Mouse (Mus musculus) intestine, postnatal 0 days (tissue): ENCODE measurements around the gene Krt90. TPM values are rescaled to one million over a fixed set of nuclear protein-coding genes. Genes with fewer than 3 reads are reported as not detected.

Experiments used
- ATAC-seq: fragments of 200-750 bp; cut with Nextera tagmentation; 2 replicates; pipeline ENCODE4 v1.8.0; 2017; ENCODE audit warnings: mild to moderate bottlenecking, moderate TSS enrichment, moderate library complexity
- H3K27ac ChIP-seq: fragments of 300-500 bp; sonication (generic); 2 replicates; pipeline ENCODE4 v1.5.1; 2014; ENCODE audit warnings: mild to moderate bottlenecking, low read depth, low read length, moderate library complexity
- H3K27me3 ChIP-seq: fragments of 300-500 bp; sonication (generic); replicated peaks from 2 replicates; pipeline ENCODE4 v1.6.1; 2014; ENCODE audit warnings: low read length, mixed read lengths; ENCODE audit not compliant: control insufficient read depth, insufficient read depth
- H3K36me3 ChIP-seq: fragments of 300-500 bp; sonication (generic); 2 replicates; pipeline ENCODE4 v1.6.1; 2014; ENCODE audit warnings: mild to moderate bottlenecking, moderate library complexity; ENCODE audit not compliant: control insufficient read depth, insufficient read depth
- H3K4me1 ChIP-seq: fragments of 300-500 bp; sonication (generic); replicated peaks from 2 replicates; pipeline ENCODE4 v1.6.1; 2014; ENCODE audit warnings: antibody characterized with exemption, low read length, mixed read lengths; ENCODE audit not compliant: control insufficient read depth, insufficient read depth
- H3K4me2 ChIP-seq: fragments of 300-500 bp; sonication (generic); replicated peaks from 2 replicates; pipeline ENCODE4 v1.6.1; 2014; ENCODE audit warnings: low read depth, mild to moderate bottlenecking, moderate library complexity
- H3K4me3 ChIP-seq: fragments of 300-500 bp; sonication (generic); 2 replicates; pipeline ENCODE4 v1.5.1; 2014; ENCODE audit warnings: low read depth, low read length
- H3K9ac ChIP-seq: fragments of 300-500 bp; sonication (generic); 2 replicates; pipeline ENCODE4 v1.6.1; 2014; ENCODE audit warnings: mild to moderate bottlenecking, low read depth, low read length
- H3K9me3 ChIP-seq: fragments of 300-500 bp; sonication (generic); 2 replicates; pipeline ENCODE4 v1.6.1; 2016; ENCODE audit warnings: mixed run types; ENCODE audit not compliant: control insufficient read depth
- CTCF ChIP-seq: sonication (generic); IDR thresholded peaks from 2 replicates; pipeline ENCODE4 v1.5.1; 2016; ENCODE audit warnings: low read depth, mild to moderate bottlenecking, control low read depth, antibody characterized with exemption, moderate library complexity
- WGBS: fragments of 180-500 bp; shearing (Covaris S2); extraction: QIAGEN DNeasy Blood & Tissue Kit; methylation state at CpG from one replicate; pipeline ENCODE4 v1.1.7; 2014; 5-methylcytosine and 5-hydroxymethylcytosine counted together
- polyA plus RNA-seq: library from polyadenylated mRNA; unstranded; fragments of >200 nt; fragmentation: Nextera tagmentation; extraction: Ambion mirVana; gene quantifications from 2 replicates; pipeline ENCODE4 v1.2.1, GENCODE M21; 2015

Gene Krt90
- polyA plus RNA-seq, result 0.20 and 0.21 TPM in 2 replicates

DNA sequence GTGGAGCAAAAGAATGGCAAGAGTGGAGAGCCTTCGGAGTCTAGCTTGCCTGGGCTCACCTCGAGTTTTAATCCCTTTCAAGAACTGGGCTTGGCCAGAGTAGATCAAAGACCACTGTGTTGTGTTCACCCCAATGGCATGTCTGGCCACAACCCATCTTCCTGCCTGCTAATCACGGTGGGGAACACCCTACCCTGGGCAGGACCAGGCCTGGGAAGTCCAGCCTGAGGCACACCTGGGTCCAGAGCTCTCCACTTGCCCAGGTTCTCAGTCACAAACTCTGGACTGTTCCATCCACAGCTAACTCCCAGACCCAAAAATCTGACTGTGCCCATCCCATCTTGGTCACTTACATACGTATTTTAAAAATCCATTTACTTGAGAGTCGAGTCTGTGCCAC is at the start of gene Krt90:
Gene Krt90 (minus strand): TSS at position 101 of the 400 bp plus-strand sequence.
- Histone ChIP-seq H3K4me3 (no peak within 1 kb of the TSS), H3K36me3 (no peaks in the 10 kb centered on the region), H3K27me3 (0 out of 2 replicates have a peak, but pooled peaks cover 4% of the 10 kb centered on the region), H3K27ac (no peak within 1 kb of the TSS), H3K9me3 (no peaks in the 10 kb centered on the region), H3K9ac (no peak within 1 kb of the TSS), H3K4me1 (no peaks in the 10 kb centered on the region), H3K4me2 (no peak within 1 kb of the TSS)
- 67% methylated on average over 5 of the region's 5 CpGs for WGBS
- no peak for ATAC-seq
- no peak for TF ChIP-seq CTCF

- 29% methylated on average over 6 of the region's 6 CpGs for WGBS
- H3K27ac ChIP-seq, result no peak overlapping the region
- H3K27me3 ChIP-seq, result no peaks in the 10 kb centered on the region
- H3K9me3 ChIP-seq, result no peaks in the 10 kb centered on the region
- H3K36me3 ChIP-seq, result no peaks in the 10 kb centered on the region
- H3K4me3 ChIP-seq, result no peak overlapping the region
- H3K9ac ChIP-seq, result no peak overlapping the region
- no peaks in the 10 kb centered on the region for H3K4me1 ChIP-seq
- no peak for TF ChIP-seq CTCF
- no peak overlapping the region for H3K4me2 ChIP-seq
- no peak for ATAC-seq
Measured at GRCm38 (mm10) chr15:101599123-101599522, 36.4 kb upstream of the Krt90 start.

DNA sequence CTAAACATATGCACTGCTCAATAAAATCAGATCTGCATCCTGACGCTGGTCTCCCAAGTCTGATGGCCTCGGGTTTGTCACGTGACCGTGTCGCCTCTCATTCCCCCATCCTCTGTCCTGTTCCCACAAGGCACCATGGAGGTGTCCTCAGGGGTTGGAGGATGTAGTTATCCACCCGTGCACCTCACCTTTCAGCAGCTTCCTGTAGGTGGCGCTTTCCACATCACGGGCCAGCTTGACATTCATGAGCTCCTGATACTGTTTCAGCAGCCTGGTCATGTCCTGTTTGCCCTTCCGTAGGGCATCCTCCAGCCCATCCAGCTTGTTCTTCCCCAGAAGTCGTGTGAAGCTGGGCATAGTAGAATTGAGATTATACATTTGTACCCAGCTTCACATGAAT is 25.5 kb upstream of the Krt90 start:
- peak; percentile 53 for TF ChIP-seq CTCF
- H3K9me3 ChIP-seq, result no peaks in the 10 kb centered on the region
- no peak overlapping the region for H3K9ac ChIP-seq
- no peaks in the 10 kb centered on the region for H3K4me1 ChIP-seq
- H3K4me3 ChIP-seq, result no peak overlapping the region
- no peak for ATAC-seq
- no peak overlapping the region for H3K4me2 ChIP-seq
- no peak overlapping the region for H3K27ac ChIP-seq
- WGBS, result 71% methylated on average over 10 of the region's 10 CpGs
- H3K36me3 ChIP-seq, result no peaks in the 10 kb centered on the region
- H3K27me3 ChIP-seq, result no peaks in the 10 kb centered on the region

DNA sequence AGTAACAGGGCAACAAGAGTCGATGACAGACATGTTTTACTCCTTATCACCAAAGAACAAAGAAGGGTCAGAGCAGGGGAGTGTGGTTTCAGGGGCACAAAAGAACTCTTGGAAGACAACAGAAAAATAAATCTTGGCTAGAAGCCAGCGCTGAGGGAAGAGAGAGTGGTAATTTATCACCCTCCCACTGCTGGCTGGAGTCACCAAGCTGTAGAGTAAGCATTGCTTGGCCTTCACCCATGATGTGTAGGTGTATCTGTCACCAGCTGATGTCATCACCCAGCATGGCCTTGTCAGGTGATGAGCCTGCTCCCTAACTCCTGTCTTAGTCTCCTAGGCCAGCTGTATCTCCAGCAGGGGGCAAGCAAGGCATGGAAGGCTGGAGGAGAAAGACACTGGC is 21.7 kb upstream of the Krt90 start:
- 37% methylated on average over 2 of the region's 2 CpGs for WGBS
- no peaks in the 10 kb centered on the region for H3K36me3 ChIP-seq

DNA sequence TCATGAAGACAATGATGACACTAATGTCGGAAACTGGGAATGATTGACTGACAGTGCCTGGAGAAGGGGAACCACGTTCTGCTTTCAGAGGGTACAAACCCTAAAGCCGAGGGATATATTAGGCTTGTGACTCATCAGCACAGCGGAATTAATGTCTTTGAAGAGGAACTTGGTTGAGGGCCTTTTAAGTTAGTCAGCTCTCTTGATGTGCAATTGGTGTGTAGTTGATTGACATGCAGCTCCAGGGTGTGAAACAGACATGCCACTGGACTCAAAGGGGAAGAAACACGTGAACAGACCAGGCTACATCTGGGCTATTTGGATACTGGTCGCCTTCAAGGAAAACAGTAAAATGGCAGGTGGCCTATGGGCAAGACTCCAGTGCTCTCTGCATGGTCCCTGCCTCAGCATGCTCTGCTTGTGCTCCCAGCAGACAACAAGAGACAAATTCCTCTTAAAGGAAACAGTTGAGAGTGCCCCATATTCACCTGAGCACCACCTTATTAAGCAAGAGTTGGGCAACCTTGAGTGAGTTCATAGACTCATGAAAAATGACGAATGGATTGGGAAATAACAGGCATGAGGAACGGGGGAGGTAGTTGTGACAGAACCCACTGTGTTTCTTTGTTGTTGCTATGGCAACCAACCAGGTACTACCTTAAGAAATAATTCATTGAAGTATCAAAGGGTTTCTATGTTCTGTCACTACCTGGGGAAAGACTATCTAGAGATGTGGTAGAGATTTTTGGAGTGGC is 20.6 kb upstream of the Krt90 start:
- 82% methylated on average over 8 of the region's 8 CpGs for WGBS
- no peak overlapping the region for H3K4me2 ChIP-seq
- no peak overlapping the region for H3K4me3 ChIP-seq
- no peak for ATAC-seq
- H3K27ac ChIP-seq, result no peak overlapping the region
- no peaks in the 10 kb centered on the region for H3K9me3 ChIP-seq
- H3K4me1 ChIP-seq, result no peaks in the 10 kb centered on the region
- no peak for TF ChIP-seq CTCF
- H3K27me3 ChIP-seq, result no peaks in the 10 kb centered on the region
- no peaks in the 10 kb centered on the region for H3K36me3 ChIP-seq
- no peak overlapping the region for H3K9ac ChIP-seq

More for the DNA sequence above, 21.7 kb upstream of the Krt90 start:
- H3K9ac ChIP-seq, result no peak overlapping the region
- H3K27me3 ChIP-seq, result no peaks in the 10 kb centered on the region
- no peak overlapping the region for H3K4me2 ChIP-seq
- ATAC-seq, result no peak
- no peaks in the 10 kb centered on the region for H3K9me3 ChIP-seq
- H3K4me3 ChIP-seq, result no peak overlapping the region
- no peak overlapping the region for H3K27ac ChIP-seq
- H3K4me1 ChIP-seq, result no peaks in the 10 kb centered on the region
- TF ChIP-seq CTCF, result peak; percentile 65

- H3K4me1 ChIP-seq, result no peaks in the 10 kb centered on the region
- WGBS, result 74% methylated on average over 3 of the region's 3 CpGs
- no peaks in the 10 kb centered on the region for H3K9me3 ChIP-seq
- H3K9ac ChIP-seq, result no peak overlapping the region
- no peak for ATAC-seq
- no peak overlapping the region for H3K4me3 ChIP-seq
- H3K27ac ChIP-seq, result no peak overlapping the region
- no peaks in the 10 kb centered on the region for H3K27me3 ChIP-seq
- TF ChIP-seq CTCF, result no peak
- H3K4me2 ChIP-seq, result no peak overlapping the region
- no peaks in the 10 kb centered on the region for H3K36me3 ChIP-seq
Measured at GRCm38 (mm10) chr15:101581701-101582100, 19.0 kb upstream of the Krt90 start.
